Mouse (Mus musculus): Measurements from ENCODE around the gene Ttll5.

DNA sequence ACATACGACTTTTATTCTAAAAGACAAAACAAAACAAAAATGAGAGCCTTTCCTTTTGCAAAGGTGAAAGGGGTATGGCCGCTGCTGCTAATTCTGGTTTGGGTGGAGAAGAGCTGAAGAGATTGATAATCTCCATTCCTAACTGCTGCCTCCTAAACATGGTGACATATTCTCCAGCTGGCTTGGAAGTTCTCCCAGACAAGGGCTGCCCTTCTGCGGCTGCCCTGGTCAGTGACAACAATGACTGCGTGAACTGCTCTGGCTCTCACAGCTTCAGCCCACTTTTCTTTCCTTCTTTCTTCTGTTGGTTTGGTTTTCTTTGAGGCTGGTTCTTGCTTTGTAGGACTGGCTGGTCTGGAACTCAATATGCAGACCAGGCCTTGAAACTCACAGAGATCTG, 163.7 kb downstream of the Ttll5 start:
- TF ChIP-seq GATA1 (IDR thresholded peaks at IDR 0.05; ENCODE audit: borderline replicate concordance, low read length) = no peak
- TF ChIP-seq FLI1 (IDR thresholded peaks at IDR 0.05; ENCODE audit: low read length) = no peak
